Mouse (Mus musculus): ENCODE data around the gene Becn1. TPM values are rescaled to one million over a fixed set of nuclear protein-coding genes. Genes with fewer than 3 reads are reported as not detected.
A peak's percentile ranks its signal among the peaks of the same experiment; 100 is the strongest.

Becn1 gene
- polyA plus RNA-seq, 1 experiment = 48.2 TPM

DNA sequence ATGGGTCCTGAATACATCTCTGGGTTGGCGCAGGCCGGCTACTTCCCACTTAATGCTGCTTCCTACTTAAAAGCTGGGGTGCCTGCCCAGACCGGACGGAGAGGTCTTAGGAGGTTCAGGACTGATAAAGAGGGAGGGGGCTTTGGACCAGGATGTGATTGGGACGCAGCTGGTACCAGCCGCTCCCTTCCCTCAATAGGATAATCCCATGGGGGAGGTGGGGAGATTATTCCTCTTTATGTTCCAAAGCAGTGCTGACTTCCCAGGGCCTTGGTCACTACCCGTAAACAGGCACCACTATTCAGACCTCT lies 55.4 kb downstream of the Becn1 start:
- Histone ChIP-seq H3K9me3 (replicated peaks; ENCODE audit: control insufficient read depth, insufficient read depth, low read length, poor library complexity, severe bottlenecking) (no peaks in the 10 kb centered on the region), H3K4me1 (ENCODE audit: control insufficient read depth, insufficient read depth, low read length) (no peaks in the 10 kb centered on the region), H3K36me3 (ENCODE audit: control insufficient read depth, insufficient read depth, low read length, poor library complexity, severe bottlenecking) (no peaks in the 10 kb centered on the region), H3K9ac (ENCODE audit: low read depth, poor library complexity, severe bottlenecking) (peak overlapping the region; percentile 58), H3K27me3 (ENCODE audit: control insufficient read depth, insufficient read depth, low read length, poor library complexity, severe bottlenecking) (peaks cover 2% of the 10 kb centered on the region; the same call in 1 of the 2 replicates), H3K27ac (ENCODE audit: insufficient read depth, low read length) (no peak overlapping the region), H3K4me3 (ENCODE audit: low read depth, low read length) (peak overlapping the region; percentile 55)
- TF ChIP-seq EP300 (IDR thresholded peaks at IDR 0.05; ENCODE audit: insufficient read depth, low read depth, low read length) (no peak), CTCF (IDR thresholded peaks at IDR 0.05; ENCODE audit: low read depth, low read length) (no peak), POLR2A (IDR thresholded peaks at IDR 0.05; ENCODE audit: insufficient read depth, low read length) (no peak)

DNA sequence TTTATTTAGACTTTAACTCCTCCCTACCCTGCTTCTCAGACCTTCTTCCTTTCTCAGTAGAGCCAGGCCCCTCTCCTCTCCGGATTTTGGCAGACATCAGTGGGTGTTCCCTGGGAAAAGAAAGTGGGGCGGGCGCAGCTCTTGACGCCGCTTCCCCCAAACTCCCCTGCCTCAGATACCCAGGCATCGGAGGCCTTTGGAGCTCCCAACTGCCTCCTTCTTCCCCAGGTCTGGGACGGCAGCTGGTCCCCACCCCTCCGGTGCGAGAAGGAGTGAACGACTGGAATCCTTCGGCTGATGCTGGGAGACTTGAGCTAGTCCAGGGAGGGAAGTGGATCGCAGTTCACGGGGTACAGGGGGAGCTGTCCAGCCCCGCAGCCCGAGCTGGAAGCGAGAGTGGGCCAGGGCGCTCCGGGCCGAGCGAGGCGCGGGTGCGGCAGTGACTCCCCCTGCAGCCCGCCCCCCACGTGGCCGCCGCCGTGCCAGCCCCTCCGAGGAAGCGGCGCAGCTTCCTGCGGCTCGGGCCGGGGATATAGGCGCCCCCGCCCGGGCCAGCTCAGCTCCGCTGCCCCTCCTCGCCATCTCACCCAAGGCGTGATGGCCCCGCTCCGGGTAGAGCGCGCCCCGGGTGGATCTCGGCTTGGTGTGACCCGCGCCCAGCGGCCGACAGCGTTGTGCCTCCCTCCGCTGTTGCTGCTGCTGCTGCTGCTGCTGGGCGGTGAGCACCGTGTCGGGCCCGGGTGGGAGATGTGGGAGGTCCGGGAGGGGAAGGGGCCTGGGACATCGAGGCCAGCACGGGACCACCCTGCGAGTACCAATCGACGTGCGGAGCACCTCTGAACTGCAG lies 56.0 kb downstream of the Becn1 start, which contains the start of gene Ramp2:
Gene Ramp2, plus strand, starts transcription at position 174 of the 847 bp plus-strand sequence.
- H3K27me3 ChIP-seq (ENCODE audit: control insufficient read depth, insufficient read depth, low read length, poor library complexity, severe bottlenecking) = peaks cover 2% of the 10 kb centered on the region; the same call in 1 of the 2 replicates
- H3K4me1 ChIP-seq (ENCODE audit: control insufficient read depth, insufficient read depth, low read length) = no peaks in the 10 kb centered on the region
- TF ChIP-seq CTCF (IDR thresholded peaks at IDR 0.05; ENCODE audit: low read depth, low read length) = no peak
- no peak for TF ChIP-seq EP300 (IDR thresholded peaks at IDR 0.05; ENCODE audit: insufficient read depth, low read depth, low read length)
- TF ChIP-seq POLR2A (IDR thresholded peaks at IDR 0.05; ENCODE audit: insufficient read depth, low read length) = no peak
- H3K36me3 ChIP-seq (ENCODE audit: control insufficient read depth, insufficient read depth, low read length, poor library complexity, severe bottlenecking) = no peaks in the 10 kb centered on the region
- peak within 1 kb of the TSS; percentile 55 for H3K4me3 ChIP-seq (ENCODE audit: low read depth, low read length)
- H3K9ac ChIP-seq (ENCODE audit: low read depth, poor library complexity, severe bottlenecking) = peak within 1 kb of the TSS; percentile 58
- H3K27ac ChIP-seq (ENCODE audit: insufficient read depth, low read length) = no peak within 1 kb of the TSS
- no peaks in the 10 kb centered on the region for H3K9me3 ChIP-seq (replicated peaks; ENCODE audit: control insufficient read depth, insufficient read depth, low read length, poor library complexity, severe bottlenecking)

DNA sequence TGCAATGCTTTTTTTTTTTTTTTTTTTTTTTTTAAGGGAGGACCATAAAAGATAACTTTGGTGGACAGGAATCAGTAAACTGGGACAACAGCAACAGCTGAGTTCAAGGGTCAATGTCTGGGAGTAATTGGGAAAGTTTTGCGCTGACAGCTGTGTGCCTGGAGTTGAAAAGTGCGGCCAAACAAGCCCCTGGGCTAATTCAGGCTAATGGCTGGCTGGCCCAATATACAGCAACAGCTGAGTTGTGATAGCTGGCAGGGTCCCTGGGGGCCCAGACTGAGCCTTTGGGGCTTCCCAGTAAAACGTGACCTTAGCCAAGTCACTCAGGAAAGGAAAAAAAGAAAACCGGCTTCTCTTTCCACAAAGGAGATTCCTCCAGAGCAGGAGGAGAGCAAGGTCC lies 57.0 kb downstream of the Becn1 start:
- H3K36me3 ChIP-seq (ENCODE audit: control insufficient read depth, insufficient read depth, low read length, poor library complexity, severe bottlenecking) = no peaks in the 10 kb centered on the region
- peaks cover 2% of the 10 kb centered on the region; the same call in 1 of the 2 replicates for H3K27me3 ChIP-seq (ENCODE audit: control insufficient read depth, insufficient read depth, low read length, poor library complexity, severe bottlenecking)
- no peak overlapping the region for H3K27ac ChIP-seq (ENCODE audit: insufficient read depth, low read length)
- H3K4me3 ChIP-seq (ENCODE audit: low read depth, low read length) = no peak overlapping the region
- H3K4me1 ChIP-seq (ENCODE audit: control insufficient read depth, insufficient read depth, low read length) = no peaks in the 10 kb centered on the region
- H3K9me3 ChIP-seq (replicated peaks; ENCODE audit: control insufficient read depth, insufficient read depth, low read length, poor library complexity, severe bottlenecking) = no peaks in the 10 kb centered on the region
- no peak overlapping the region for H3K9ac ChIP-seq (ENCODE audit: low read depth, poor library complexity, severe bottlenecking)
- TF ChIP-seq EP300 (IDR thresholded peaks at IDR 0.05; ENCODE audit: insufficient read depth, low read depth, low read length) (no peak), CTCF (IDR thresholded peaks at IDR 0.05; ENCODE audit: low read depth, low read length) (no peak), POLR2A (IDR thresholded peaks at IDR 0.05; ENCODE audit: insufficient read depth, low read length) (no peak)

DNA sequence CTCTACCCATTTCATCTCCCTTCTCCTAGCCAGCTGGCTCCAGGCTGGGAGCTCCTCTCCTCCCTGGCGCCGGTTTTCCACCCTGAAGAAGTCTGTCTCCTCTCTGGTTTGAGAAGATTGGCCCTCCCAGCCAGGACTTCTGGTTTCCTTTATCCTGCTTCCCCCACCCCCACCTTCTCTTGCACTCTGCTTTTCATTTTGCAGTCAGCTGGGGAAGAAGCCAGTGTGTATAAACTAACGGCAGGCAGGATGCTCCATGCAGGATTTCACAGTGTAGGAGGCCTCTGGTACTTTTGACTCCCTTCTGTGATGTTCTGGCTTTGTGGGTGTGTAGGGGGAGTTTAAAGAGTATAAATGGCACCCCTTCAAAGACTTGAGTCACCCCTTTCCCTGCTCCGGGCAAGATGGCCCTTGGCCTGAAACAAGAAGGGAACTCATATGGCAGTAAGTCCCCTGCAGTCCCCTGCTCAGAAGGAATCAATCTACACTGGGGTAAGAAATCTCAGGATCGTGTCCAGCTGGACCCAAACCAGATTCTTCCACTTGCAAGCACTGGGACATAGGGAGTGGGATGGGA lies 63.9 kb downstream of the Becn1 start:
- Histone ChIP-seq H3K27ac (ENCODE audit: insufficient read depth, low read length) (no peak overlapping the region), H3K9ac (ENCODE audit: low read depth, poor library complexity, severe bottlenecking) (no peak overlapping the region), H3K36me3 (ENCODE audit: control insufficient read depth, insufficient read depth, low read length, poor library complexity, severe bottlenecking) (no peaks in the 10 kb centered on the region), H3K4me3 (ENCODE audit: low read depth, low read length) (no peak overlapping the region), H3K27me3 (ENCODE audit: control insufficient read depth, insufficient read depth, low read length, poor library complexity, severe bottlenecking) (no peaks in the 10 kb centered on the region), H3K4me1 (ENCODE audit: control insufficient read depth, insufficient read depth, low read length) (no peaks in the 10 kb centered on the region), H3K9me3 (replicated peaks; ENCODE audit: control insufficient read depth, insufficient read depth, low read length, poor library complexity, severe bottlenecking) (no peaks in the 10 kb centered on the region)
- TF ChIP-seq POLR2A (IDR thresholded peaks at IDR 0.05; ENCODE audit: insufficient read depth, low read length) (no peak), CTCF (IDR thresholded peaks at IDR 0.05; ENCODE audit: low read depth, low read length) (no peak), EP300 (IDR thresholded peaks at IDR 0.05; ENCODE audit: insufficient read depth, low read depth, low read length) (no peak)

DNA sequence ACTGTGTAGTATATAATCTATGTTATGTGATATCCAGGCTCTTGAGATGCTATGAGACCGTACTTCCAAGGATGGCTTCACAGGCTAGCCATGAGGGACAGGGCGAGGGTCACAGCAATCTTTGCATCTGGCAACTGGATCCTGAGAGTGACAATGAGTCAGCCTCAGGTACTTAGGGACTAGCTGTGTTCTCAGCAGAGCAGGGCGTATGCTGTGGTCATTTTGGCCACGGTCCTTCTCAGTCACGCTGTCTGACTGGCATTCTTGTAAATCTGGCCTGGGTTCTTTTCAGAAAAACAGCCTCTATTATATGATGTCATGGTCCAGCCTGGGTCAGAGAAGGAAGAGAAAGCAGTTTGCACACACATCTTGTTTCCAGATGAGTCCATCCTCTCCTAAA lies 65.3 kb downstream of the Becn1 start:
- no peak overlapping the region for H3K9ac ChIP-seq (ENCODE audit: low read depth, poor library complexity, severe bottlenecking)
- no peak overlapping the region for H3K4me3 ChIP-seq (ENCODE audit: low read depth, low read length)
- no peaks in the 10 kb centered on the region for H3K27me3 ChIP-seq (ENCODE audit: control insufficient read depth, insufficient read depth, low read length, poor library complexity, severe bottlenecking)
- TF ChIP-seq POLR2A (IDR thresholded peaks at IDR 0.05; ENCODE audit: insufficient read depth, low read length) (no peak), EP300 (IDR thresholded peaks at IDR 0.05; ENCODE audit: insufficient read depth, low read depth, low read length) (no peak), CTCF (IDR thresholded peaks at IDR 0.05; ENCODE audit: low read depth, low read length) (no peak)
- no peak overlapping the region for H3K27ac ChIP-seq (ENCODE audit: insufficient read depth, low read length)
- no peaks in the 10 kb centered on the region for H3K9me3 ChIP-seq (replicated peaks; ENCODE audit: control insufficient read depth, insufficient read depth, low read length, poor library complexity, severe bottlenecking)
- peaks cover 2% of the 10 kb centered on the region for H3K4me1 ChIP-seq (ENCODE audit: control insufficient read depth, insufficient read depth, low read length)
- no peaks in the 10 kb centered on the region for H3K36me3 ChIP-seq (ENCODE audit: control insufficient read depth, insufficient read depth, low read length, poor library complexity, severe bottlenecking)

Other genes with a start within 250 kb of the Becn1 start
- 7.3 and 7.9 TPM in 2 replicates for gene Naglu, start 232.3 kb downstream of the Becn1 start, polyA plus RNA-seq (2011; ENCODE audit: insufficient read depth, insufficient read length, low read depth, missing spikeins)
- gene Hsd17b1, start 223.9 kb downstream of the Becn1 start, polyA plus RNA-seq (2011; ENCODE audit: insufficient read depth, insufficient read length, low read depth, missing spikeins) = 1.0 TPM in 1 of 2 replicates, not detected in the other
- 21.7 and 24.5 TPM in 2 replicates for gene Coasy, start 219.7 kb downstream of the Becn1 start, polyA plus RNA-seq (2011; ENCODE audit: insufficient read depth, insufficient read length, low read depth, missing spikeins)
- 40.5 and 44.8 TPM in 2 replicates for gene Mlx, start 215.0 kb downstream of the Becn1 start, polyA plus RNA-seq (2011; ENCODE audit: insufficient read depth, insufficient read length, low read depth, missing spikeins)
- 35.1 and 35.3 TPM in 2 replicates for gene Psmc3ip, start 206.8 kb downstream of the Becn1 start, polyA plus RNA-seq (2011; ENCODE audit: insufficient read depth, insufficient read length, low read depth, missing spikeins)
- 32.3 and 33.6 TPM in 2 replicates for gene Retreg3, start 182.4 kb downstream of the Becn1 start, polyA plus RNA-seq (2011; ENCODE audit: insufficient read depth, insufficient read length, low read depth, missing spikeins)
- 55.3 and 60.5 TPM in 2 replicates for gene Tubg1, start 182.3 kb downstream of the Becn1 start, polyA plus RNA-seq (2011; ENCODE audit: insufficient read depth, insufficient read length, low read depth, missing spikeins)
- gene Tubg2, start 146.4 kb downstream of the Becn1 start, polyA plus RNA-seq (2011; ENCODE audit: insufficient read depth, insufficient read length, low read depth, missing spikeins) = 1.9 and 3.0 TPM in 2 replicates
- gene Cntnap1, start 131.8 kb downstream of the Becn1 start, polyA plus RNA-seq (2011; ENCODE audit: insufficient read depth, insufficient read length, low read depth, missing spikeins) = 0.15 and 0.37 TPM in 2 replicates
- 2.5 and 4.4 TPM in 2 replicates for gene Plekhh3, start 130.9 kb downstream of the Becn1 start, polyA plus RNA-seq (2011; ENCODE audit: insufficient read depth, insufficient read length, low read depth, missing spikeins)
- gene Ccr10, start 126.8 kb downstream of the Becn1 start, polyA plus RNA-seq (2011; ENCODE audit: insufficient read depth, insufficient read length, low read depth, missing spikeins) = not detected in 2 replicates
- gene Ezh1, start 75.8 kb downstream of the Becn1 start, polyA plus RNA-seq (2011; ENCODE audit: insufficient read depth, insufficient read length, low read depth, missing spikeins) = 42.8 and 49.9 TPM in 2 replicates
- 3.4 and 4.9 TPM in 2 replicates for gene Ramp2, start 56.3 kb downstream of the Becn1 start, polyA plus RNA-seq (2011; ENCODE audit: insufficient read depth, insufficient read length, low read depth, missing spikeins)
- 135 and 143 TPM in 2 replicates for gene Vps25, start 48.6 kb downstream of the Becn1 start, polyA plus RNA-seq (2011; ENCODE audit: insufficient read depth, insufficient read length, low read depth, missing spikeins)
- 0.85 and 0.96 TPM in 2 replicates for gene Wnk4, start 41.7 kb downstream of the Becn1 start, polyA plus RNA-seq (2011; ENCODE audit: insufficient read depth, insufficient read length, low read depth, missing spikeins)
- gene Cntd1, start 23.3 kb downstream of the Becn1 start, polyA plus RNA-seq (2011; ENCODE audit: insufficient read depth, insufficient read length, low read depth, missing spikeins) = 14.6 and 14.9 TPM in 2 replicates
- 44.8 and 53.0 TPM in 2 replicates for gene Coa3, start 23.2 kb downstream of the Becn1 start, polyA plus RNA-seq (2011; ENCODE audit: insufficient read depth, insufficient read length, low read depth, missing spikeins)
- gene Psme3, start 13.9 kb upstream of the Becn1 start, polyA plus RNA-seq (2011; ENCODE audit: insufficient read depth, insufficient read length, low read depth, missing spikeins) = 161 and 168 TPM in 2 replicates
- 3.5 and 5.8 TPM in 2 replicates for gene Aoc2, start 22.8 kb upstream of the Becn1 start, polyA plus RNA-seq (2011; ENCODE audit: insufficient read depth, insufficient read length, low read depth, missing spikeins)
- 0.84 and 0.94 TPM in 2 replicates for gene Aoc3, start 28.3 kb upstream of the Becn1 start, polyA plus RNA-seq (2011; ENCODE audit: insufficient read depth, insufficient read length, low read depth, missing spikeins)
- gene G6pc, start 65.3 kb upstream of the Becn1 start, polyA plus RNA-seq (2011; ENCODE audit: insufficient read depth, insufficient read length, low read depth, missing spikeins) = not detected in 2 replicates
- 45.2 and 45.4 TPM in 2 replicates for gene Aarsd1, start 115.3 kb upstream of the Becn1 start, polyA plus RNA-seq (2011; ENCODE audit: insufficient read depth, insufficient read length, low read depth, missing spikeins)
- 8.8 and 9.4 TPM in 2 replicates for gene Gm27029, start 122.5 kb upstream of the Becn1 start, polyA plus RNA-seq (2011; ENCODE audit: insufficient read depth, insufficient read length, low read depth, missing spikeins)
- gene Rundc1, start 122.8 kb upstream of the Becn1 start, polyA plus RNA-seq (2011; ENCODE audit: insufficient read depth, insufficient read length, low read depth, missing spikeins) = 5.4 and 5.8 TPM in 2 replicates
- not detected in 2 replicates for gene Ptges3l, start 123.0 kb upstream of the Becn1 start, polyA plus RNA-seq (2011; ENCODE audit: insufficient read depth, insufficient read length, low read depth, missing spikeins)
- gene Rpl27, start 140.0 kb upstream of the Becn1 start, polyA plus RNA-seq (2011; ENCODE audit: insufficient read depth, insufficient read length, low read depth, missing spikeins) = 1,188 and 1,249 TPM in 2 replicates
- 6.7 and 9.0 TPM in 2 replicates for gene Ifi35, start 146.1 kb upstream of the Becn1 start, polyA plus RNA-seq (2011; ENCODE audit: insufficient read depth, insufficient read length, low read depth, missing spikeins)
- gene Rnd2, start 162.7 kb upstream of the Becn1 start, polyA plus RNA-seq (2011; ENCODE audit: insufficient read depth, insufficient read length, low read depth, missing spikeins) = 11.2 and 11.4 TPM in 2 replicates
- gene Vat1, start 163.9 kb upstream of the Becn1 start, polyA plus RNA-seq (2011; ENCODE audit: insufficient read depth, insufficient read length, low read depth, missing spikeins) = 91.2 and 101 TPM in 2 replicates
- 62.4 and 68.2 TPM in 2 replicates for gene Brca1, start 249.7 kb upstream of the Becn1 start, polyA plus RNA-seq (2011; ENCODE audit: insufficient read depth, insufficient read length, low read depth, missing spikeins)
- 245 and 262 TPM in 2 replicates for gene Nbr1, start 249.9 kb upstream of the Becn1 start, polyA plus RNA-seq (2011; ENCODE audit: insufficient read depth, insufficient read length, low read depth, missing spikeins)